ENCODE assay signal across 7 mouse cellular contexts in genomic region chr7:130693800-130694193, GRCm38 (mm10).
A peak's percentile ranks its signal among the peaks of the same experiment; 100 is the strongest.
DNase-seq lines count a peak whose midpoint lies in the region; ATAC-seq and TF ChIP-seq lines count a peak whose summit lies in the region.

No protein-coding gene starts in this region.

- peak; percentile 40 to 49 for DNase-seq in right cerebral cortex, postnatal 10 days (ENCODE audit: low spot score in 2 of 2)
- no peak for DNase-seq in right cerebral cortex, postnatal 36 days (ENCODE audit: low spot score in 2 of 2)
- DNase-seq in c-Kit-positive CD71-positive TER-119-positive erythroid progenitor cells, embryonic 14.5 days (ENCODE audit: low spot score), result no peak
- DNase-seq in thymus, postnatal 25 days, result no peak

- WGBS in liver, embryonic 12.5 days (ENCODE audit: insufficient replicate concordance), result 63% methylated on average over 11 of the region's 11 CpGs

- no peak for TF ChIP-seq CTCF in embryonic fibroblast, embryonic 13.5 days (IDR thresholded peaks at IDR 0.05; ENCODE audit: borderline replicate concordance, insufficient read depth, low read length)

- H3K27ac ChIP-seq in embryonic fibroblast, embryonic 13.5 days (ENCODE audit: insufficient read depth, low read length), result peak overlapping the region; percentile 79
- H3K27ac ChIP-seq in liver, embryonic 12.5 days, result 0 out of 2 replicates have a peak overlapping the region, but pooled peaks have one; percentile 24

- ATAC-seq in liver, embryonic 12.5 days, result no peak
- no peak for ATAC-seq in erythroblast, adult 5-6 weeks (replicated peaks; ENCODE audit: low FRiP score, poor library complexity, severe bottlenecking)

- no peaks in the 10 kb centered on the region for H3K36me3 ChIP-seq in liver, embryonic 12.5 days

- H3K4me3 ChIP-seq in embryonic fibroblast, embryonic 13.5 days (ENCODE audit: insufficient read depth, low read length), result peak overlapping the region; percentile 51
- peak overlapping the region; percentile 53; the same call in 1 of the 2 replicates for H3K4me3 ChIP-seq in liver, embryonic 12.5 days

- H3K9me3 ChIP-seq in liver, embryonic 12.5 days (replicated peaks), result no peaks in the 10 kb centered on the region

- no peak for TF ChIP-seq POLR2A in embryonic fibroblast, embryonic 13.5 days (IDR thresholded peaks at IDR 0.05; ENCODE audit: low read depth, low read length)

- peaks cover 30% of the 10 kb centered on the region for H3K27me3 ChIP-seq in liver, embryonic 12.5 days (replicated peaks)

- no peak overlapping the region for H3K9ac ChIP-seq in liver, embryonic 12.5 days

- no peaks in the 10 kb centered on the region for H3K4me1 ChIP-seq in embryonic fibroblast, embryonic 13.5 days (ENCODE audit: control insufficient read depth, insufficient read depth, low read length)
- H3K4me1 ChIP-seq in liver, embryonic 12.5 days, result peaks cover 42% of the 10 kb centered on the region

- H3K4me2 ChIP-seq in liver, embryonic 12.5 days, result peak overlapping the region; percentile 68

Comparison
In these comparisons a context has a peak if more than half of its experiments do, and no peak if none do; other contexts are left out.
1. DNase-seq: peak in right cerebral cortex, postnatal 10 days (2 of 2); none in right cerebral cortex, postnatal 36 days (0 of 2), c-Kit-positive CD71-positive TER-119-positive erythroid progenitor cells, embryonic 14.5 days (single experiment) and thymus, postnatal 25 days (single experiment).